Mouse (Mus musculus) embryonic facial prominence, embryonic 12.5 days (tissue): ENCODE data around the gene Olfr631. TPM values are rescaled to one million over a fixed set of nuclear protein-coding genes. Genes with fewer than 3 reads are reported as not detected.
"Not testable (repeated sequence)": the region's sequence is repeated elsewhere in the genome, so short reads cannot be mapped to it uniquely, and the experiment has no call there.

Experiments
- ATAC-seq: fragments of 200-750 bp; cut with Nextera tagmentation; 2 replicates; pipeline ENCODE4 v1.8.0; 2017; ENCODE audit not compliant: insufficient number of reproducible peaks, insufficient read depth, low FRiP score, low TSS enrichment
- H3K27ac ChIP-seq: fragments of 300-500 bp; sonication (generic); 2 replicates; pipeline ENCODE4 v1.5.1; 2016; ENCODE audit warnings: mild to moderate bottlenecking
- H3K27me3 ChIP-seq: fragments of 300-500 bp; sonication (generic); 2 replicates; pipeline ENCODE4 v1.6.1; 2016; ENCODE audit warnings: mild to moderate bottlenecking, moderate library complexity
- H3K36me3 ChIP-seq: fragments of 300-500 bp; sonication (generic); 2 replicates; pipeline ENCODE4 v1.6.1; 2016; ENCODE audit warnings: mild to moderate bottlenecking
- H3K4me1 ChIP-seq: fragments of 300-500 bp; sonication (generic); 2 replicates; pipeline ENCODE4 v1.6.1; 2016
- H3K4me2 ChIP-seq: fragments of 300-500 bp; sonication (generic); replicated peaks from 2 replicates; pipeline ENCODE4 v1.6.1; 2016; ENCODE audit warnings: mild to moderate bottlenecking, moderate library complexity
- H3K4me3 ChIP-seq: fragments of 300-500 bp; sonication (generic); 2 replicates; pipeline ENCODE4 v1.5.1; 2016; ENCODE audit warnings: mild to moderate bottlenecking
- H3K9ac ChIP-seq: fragments of 300-500 bp; sonication (generic); 2 replicates; pipeline ENCODE4 v1.6.1; 2016; ENCODE audit warnings: mild to moderate bottlenecking, moderate library complexity
- H3K9me3 ChIP-seq: fragments of 300-500 bp; sonication (generic); 2 replicates; pipeline ENCODE4 v1.6.1; 2016; ENCODE audit warnings: mild to moderate bottlenecking, moderate library complexity
- WGBS: fragments of 180-500 bp; shearing (Covaris S2); methylation state at CpG from one replicate; pipeline ENCODE4 v1.1.7; 2016; 5-methylcytosine and 5-hydroxymethylcytosine counted together
- polyA plus RNA-seq: library from polyadenylated mRNA; unstranded; fragments of >200 nt; fragmentation: Nextera tagmentation; extraction: Ambion mirVana; gene quantifications from 2 replicates; pipeline ENCODE4 v1.2.1, GENCODE M21; 2016

Gene Olfr631
- not detected in 2 replicates for polyA plus RNA-seq

GRCm38 (mm10) chr7:103928525-103928924 is at the start of gene Olfr631:
Olfr631 (plus strand) TSS chr7:103928825.
- Histone ChIP-seq H3K27me3 (no peaks in the 10 kb centered on the region), H3K36me3 (no peaks in the 10 kb centered on the region), H3K9ac (no peak within 1 kb of the TSS), H3K4me2 (no peak within 1 kb of the TSS), H3K4me1 (no peaks in the 10 kb centered on the region), H3K4me3 (no peak within 1 kb of the TSS), H3K9me3 (no peaks in the 10 kb centered on the region), H3K27ac (no peak within 1 kb of the TSS)
- ATAC-seq = no peak

GRCm38 (mm10) chr7:103886152-103886551 is 42.5 kb upstream of the Olfr631 start, which contains the start of gene Olfr66:
Olfr66 (minus strand) TSS chr7:103886252.
- H3K27ac ChIP-seq = no peak within 1 kb of the TSS
- no peaks in the 10 kb centered on the region for H3K36me3 ChIP-seq
- H3K4me3 ChIP-seq = no peak within 1 kb of the TSS
- no peak within 1 kb of the TSS for H3K9ac ChIP-seq
- H3K4me1 ChIP-seq = no peaks in the 10 kb centered on the region
- H3K9me3 ChIP-seq = no peaks in the 10 kb centered on the region
- no peak within 1 kb of the TSS for H3K4me2 ChIP-seq
- H3K27me3 ChIP-seq = no peaks in the 10 kb centered on the region
- no peak for ATAC-seq

GRCm38 (mm10) chr7:103894385-103894784 is 34.2 kb upstream of the Olfr631 start, which contains the start of gene Olfr64:
Olfr64 (minus strand) TSS chr7:103894485.
- Histone ChIP-seq H3K9ac (no peak within 1 kb of the TSS), H3K9me3 (no peaks in the 10 kb centered on the region), H3K27ac (no peak within 1 kb of the TSS), H3K4me2 (no peak within 1 kb of the TSS), H3K4me3 (no peak within 1 kb of the TSS), H3K27me3 (no peaks in the 10 kb centered on the region), H3K4me1 (no peaks in the 10 kb centered on the region), H3K36me3 (no peaks in the 10 kb centered on the region)
- WGBS = 80% methylated on average over 1 of the region's 1 CpGs
- ATAC-seq = no peak

GRCm38 (mm10) chr7:103903187-103903586 is 25.4 kb upstream of the Olfr631 start, which contains the start of gene Olfr65:
Olfr65 (plus strand) TSS chr7:103903487.
- Histone ChIP-seq H3K27me3 (no peaks in the 10 kb centered on the region), H3K4me2 (no peak within 1 kb of the TSS), H3K9me3 (no peaks in the 10 kb centered on the region), H3K36me3 (no peaks in the 10 kb centered on the region), H3K27ac (no peak within 1 kb of the TSS), H3K4me1 (no peaks in the 10 kb centered on the region), H3K9ac (no peak within 1 kb of the TSS), H3K4me3 (no peak within 1 kb of the TSS)
- no peak for ATAC-seq
- 71% methylated on average over 2 of the region's 2 CpGs for WGBS

GRCm38 (mm10) chr7:103910047-103910446 is 18.6 kb upstream of the Olfr631 start:
- no peak for ATAC-seq
- 15% methylated on average over 3 of the region's 3 CpGs for WGBS
- no peak overlapping the region for H3K27ac ChIP-seq
- no peak overlapping the region for H3K4me2 ChIP-seq
- no peaks in the 10 kb centered on the region for H3K4me1 ChIP-seq
- no peak overlapping the region for H3K9ac ChIP-seq
- no peaks in the 10 kb centered on the region for H3K9me3 ChIP-seq
- no peak overlapping the region for H3K4me3 ChIP-seq
- no peaks in the 10 kb centered on the region for H3K36me3 ChIP-seq
- no peaks in the 10 kb centered on the region for H3K27me3 ChIP-seq

- Histone ChIP-seq H3K9ac (no peak overlapping the region), H3K9me3 (no peaks in the 10 kb centered on the region), H3K4me3 (no peak overlapping the region), H3K36me3 (no peaks in the 10 kb centered on the region), H3K4me1 (no peaks in the 10 kb centered on the region), H3K4me2 (no peak overlapping the region), H3K27me3 (no peaks in the 10 kb centered on the region), H3K27ac (no peak overlapping the region)
- 39% methylated on average over 8 of the region's 8 CpGs for WGBS
- ATAC-seq = no peak
Measured at GRCm38 (mm10) chr7:103912969-103913511, 15.6 kb upstream of the Olfr631 start.

- H3K27me3 ChIP-seq = no peaks in the 10 kb centered on the region
- H3K36me3 ChIP-seq = no peaks in the 10 kb centered on the region
- no peaks in the 10 kb centered on the region for H3K4me1 ChIP-seq
- H3K9me3 ChIP-seq = no peaks in the 10 kb centered on the region
- H3K4me2 ChIP-seq = no peak overlapping the region
- H3K9ac ChIP-seq = no peak overlapping the region
- no peak overlapping the region for H3K4me3 ChIP-seq
- ATAC-seq = no peak
- no peak overlapping the region for H3K27ac ChIP-seq
Measured at GRCm38 (mm10) chr7:103915338-103915737, 13.3 kb upstream of the Olfr631 start.

- Histone ChIP-seq H3K9me3 (no peaks in the 10 kb centered on the region), H3K27ac (no peak within 1 kb of the TSS), H3K36me3 (no peaks in the 10 kb centered on the region), H3K4me2 (no peak within 1 kb of the TSS), H3K9ac (no peak within 1 kb of the TSS), H3K4me1 (no peaks in the 10 kb centered on the region), H3K4me3 (no peak within 1 kb of the TSS), H3K27me3 (no peaks in the 10 kb centered on the region)
- WGBS = 62% methylated on average over 2 of the region's 2 CpGs
- no peak for ATAC-seq
Measured at GRCm38 (mm10) chr7:103934264-103934663, 5.6 kb downstream of the Olfr631 start, which contains the start of gene Olfr632. Olfr632 (plus strand) TSS chr7:103934347.

- Histone ChIP-seq H3K9me3 (no peaks in the 10 kb centered on the region), H3K27me3 (no peaks in the 10 kb centered on the region), H3K4me3 (no peak overlapping the region), H3K4me1 (no peaks in the 10 kb centered on the region), H3K36me3 (no peaks in the 10 kb centered on the region), H3K27ac (no peak overlapping the region), H3K9ac (no peak overlapping the region), H3K4me2 (no peak overlapping the region)
- no peak for ATAC-seq
- WGBS = 27% methylated on average over 2 of the region's 2 CpGs
Measured at GRCm38 (mm10) chr7:103942730-103943129, 14.1 kb downstream of the Olfr631 start.

- H3K4me2 ChIP-seq = no peak within 1 kb of the TSS
- ATAC-seq = no peak
- no peaks in the 10 kb centered on the region for H3K27me3 ChIP-seq
- no peak within 1 kb of the TSS for H3K9ac ChIP-seq
- no peak within 1 kb of the TSS for H3K27ac ChIP-seq
- H3K4me3 ChIP-seq = no peak within 1 kb of the TSS
- H3K9me3 ChIP-seq = no peaks in the 10 kb centered on the region
- H3K4me1 ChIP-seq = no peaks in the 10 kb centered on the region
- no peaks in the 10 kb centered on the region for H3K36me3 ChIP-seq
Measured at GRCm38 (mm10) chr7:103944137-103944536, 15.5 kb downstream of the Olfr631 start, which contains the start of gene Olfr633. Olfr633 (plus strand) TSS chr7:103944437.

GRCm38 (mm10) chr7:103966873-103967272 is 38.2 kb downstream of the Olfr631 start:
- 93% methylated on average over 22 of the region's 22 CpGs for WGBS
- H3K9ac ChIP-seq, H3K9me3 ChIP-seq, H3K4me1 ChIP-seq, H3K4me2 ChIP-seq, H3K27me3 ChIP-seq, H3K36me3 ChIP-seq, H3K4me3 ChIP-seq, H3K27ac ChIP-seq, ATAC-seq: not testable (repeated sequence)

GRCm38 (mm10) chr7:103970852-103971251 is 42.2 kb downstream of the Olfr631 start, which contains the start of gene Olfr635:
Olfr635 (plus strand) TSS chr7:103971152.
- Histone ChIP-seq H3K9me3 (no peaks in the 10 kb centered on the region), H3K9ac (no peak within 1 kb of the TSS), H3K4me2 (no peak within 1 kb of the TSS), H3K36me3 (no peaks in the 10 kb centered on the region), H3K4me3 (no peak within 1 kb of the TSS), H3K4me1 (no peaks in the 10 kb centered on the region), H3K27ac (no peak within 1 kb of the TSS), H3K27me3 (no peaks in the 10 kb centered on the region)
- WGBS = 77% methylated on average over 1 of the region's 1 CpGs
- no peak for ATAC-seq
